Mouse (Mus musculus): ENCODE data around the gene Lrtm1. TPM values are rescaled to one million over a fixed set of nuclear protein-coding genes. Genes with fewer than 3 reads are reported as not detected.

The Lrtm1 gene
- polyA plus RNA-seq, 1 experiment from 2014 or later = 0.19 TPM

DNA sequence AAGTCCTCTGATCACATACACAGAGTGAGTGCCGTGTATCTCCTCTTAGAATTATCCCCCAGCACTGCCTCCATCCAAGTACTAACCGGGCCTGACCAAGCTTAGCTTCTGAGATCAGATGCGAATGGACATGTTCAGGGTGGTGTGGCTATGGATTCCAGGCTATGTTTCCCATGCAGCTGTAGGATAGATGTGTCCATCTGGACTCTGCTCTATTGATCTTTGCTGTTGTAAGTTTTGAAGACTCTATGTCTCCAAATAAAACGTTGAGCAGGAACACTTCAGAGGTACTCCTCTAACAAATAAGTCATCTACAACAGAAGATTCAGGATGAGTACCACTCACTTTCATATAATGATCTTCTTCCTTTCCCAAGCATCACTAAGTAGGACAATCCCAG, 8.4 kb upstream of the Lrtm1 start:
- Histone ChIP-seq H3K9ac (ENCODE audit: low read depth, low read length) (no peak overlapping the region), H3K36me3 (ENCODE audit: control insufficient read depth, insufficient read depth) (no peaks in the 10 kb centered on the region), H3K4me1 (ENCODE audit: control insufficient read depth, low read depth, low read length) (no peaks in the 10 kb centered on the region; the same call in 1 of the 2 replicates), H3K27me3 (ENCODE audit: control insufficient read depth, insufficient read depth, low read depth, low read length) (no peaks in the 10 kb centered on the region), H3K4me3 (ENCODE audit: low read depth, low read length) (no peak overlapping the region), H3K9me3 (replicated peaks; ENCODE audit: control insufficient read depth, low read length) (no peaks in the 10 kb centered on the region), H3K4me2 (ENCODE audit: low read depth, low read length) (no peak overlapping the region), H3K27ac (ENCODE audit: low read length) (no peak overlapping the region)
- no peak for ATAC-seq (ENCODE audit: low read depth)
- 50% methylated on average over 4 of the region's 4 CpGs for whole genome bisulfite sequencing (ENCODE audit: insufficient replicate concordance)

- no peak for ATAC-seq (ENCODE audit: low read depth)
- Histone ChIP-seq H3K4me2 (ENCODE audit: low read depth, low read length) (no peak overlapping the region), H3K27ac (ENCODE audit: low read length) (no peak overlapping the region), H3K27me3 (ENCODE audit: control insufficient read depth, insufficient read depth, low read depth, low read length) (no peaks in the 10 kb centered on the region), H3K4me1 (ENCODE audit: control insufficient read depth, low read depth, low read length) (no peaks in the 10 kb centered on the region; the same call in 1 of the 2 replicates), H3K36me3 (ENCODE audit: control insufficient read depth, insufficient read depth) (no peaks in the 10 kb centered on the region), H3K9me3 (replicated peaks; ENCODE audit: control insufficient read depth, low read length) (no peaks in the 10 kb centered on the region), H3K4me3 (ENCODE audit: low read depth, low read length) (no peak overlapping the region), H3K9ac (ENCODE audit: low read depth, low read length) (no peak overlapping the region)
- 65% methylated on average over 3 of the region's 3 CpGs for WGBS (ENCODE audit: insufficient replicate concordance)
Measured at GRCm38 (mm10) chr14:29013161-29013560, 4.8 kb upstream of the Lrtm1 start.

DNA sequence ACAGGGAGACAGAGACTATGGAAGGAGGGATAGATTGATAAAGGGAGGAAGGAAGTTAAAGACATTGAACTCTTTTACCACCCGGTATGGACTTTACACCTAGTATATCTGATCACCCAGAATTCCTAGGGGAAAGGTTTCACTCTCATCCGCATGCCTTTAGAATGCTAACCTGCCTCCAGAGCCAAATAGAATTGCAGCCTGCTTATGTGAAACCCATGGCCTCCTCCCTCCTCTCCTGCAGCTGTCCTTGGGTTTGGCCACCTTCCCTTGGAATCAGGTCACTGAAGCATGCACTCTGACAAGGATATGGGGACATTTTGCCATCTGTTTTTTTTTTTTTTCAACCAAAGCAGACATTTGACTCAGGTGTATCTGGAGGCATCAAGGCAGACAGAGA, 3.3 kb upstream of the Lrtm1 start:
- Histone ChIP-seq H3K27ac (ENCODE audit: low read length) (no peak overlapping the region), H3K4me2 (ENCODE audit: low read depth, low read length) (no peak overlapping the region), H3K9ac (ENCODE audit: low read depth, low read length) (no peak overlapping the region), H3K36me3 (ENCODE audit: control insufficient read depth, insufficient read depth) (no peaks in the 10 kb centered on the region), H3K4me1 (ENCODE audit: control insufficient read depth, low read depth, low read length) (no peaks in the 10 kb centered on the region), H3K9me3 (replicated peaks; ENCODE audit: control insufficient read depth, low read length) (no peaks in the 10 kb centered on the region), H3K27me3 (ENCODE audit: control insufficient read depth, insufficient read depth, low read depth, low read length) (no peaks in the 10 kb centered on the region), H3K4me3 (ENCODE audit: low read depth, low read length) (no peak overlapping the region)
- WGBS (ENCODE audit: insufficient replicate concordance) = 48% methylated on average over 2 of the region's 2 CpGs
- ATAC-seq (ENCODE audit: low read depth) = no peak

DNA sequence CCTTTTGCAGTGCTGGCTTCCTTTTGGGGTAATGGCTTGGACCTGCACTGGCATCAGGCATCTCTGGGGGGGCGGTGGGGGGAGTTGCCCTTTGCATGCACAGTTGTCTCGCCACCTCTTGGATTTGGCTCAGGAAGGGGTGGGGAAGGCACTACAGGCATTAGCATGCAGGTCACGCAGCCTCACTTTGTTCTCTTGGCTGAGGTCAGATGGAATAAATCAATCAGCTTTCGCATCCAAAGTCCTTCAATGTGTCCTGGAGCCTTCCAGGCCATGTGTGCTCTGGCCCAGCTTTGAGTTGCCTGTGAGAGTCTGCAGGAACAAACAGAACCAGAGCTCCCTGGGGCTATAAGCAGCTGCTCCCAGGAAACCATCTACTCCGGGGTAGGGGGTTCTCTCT, 2.1 kb upstream of the Lrtm1 start:
- 38% methylated on average over 5 of the region's 5 CpGs for WGBS (ENCODE audit: insufficient replicate concordance)
- 0 out of 2 replicates have a peak overlapping the region, but pooled peaks have one; percentile 33 for H3K27ac ChIP-seq (ENCODE audit: low read length)

DNA sequence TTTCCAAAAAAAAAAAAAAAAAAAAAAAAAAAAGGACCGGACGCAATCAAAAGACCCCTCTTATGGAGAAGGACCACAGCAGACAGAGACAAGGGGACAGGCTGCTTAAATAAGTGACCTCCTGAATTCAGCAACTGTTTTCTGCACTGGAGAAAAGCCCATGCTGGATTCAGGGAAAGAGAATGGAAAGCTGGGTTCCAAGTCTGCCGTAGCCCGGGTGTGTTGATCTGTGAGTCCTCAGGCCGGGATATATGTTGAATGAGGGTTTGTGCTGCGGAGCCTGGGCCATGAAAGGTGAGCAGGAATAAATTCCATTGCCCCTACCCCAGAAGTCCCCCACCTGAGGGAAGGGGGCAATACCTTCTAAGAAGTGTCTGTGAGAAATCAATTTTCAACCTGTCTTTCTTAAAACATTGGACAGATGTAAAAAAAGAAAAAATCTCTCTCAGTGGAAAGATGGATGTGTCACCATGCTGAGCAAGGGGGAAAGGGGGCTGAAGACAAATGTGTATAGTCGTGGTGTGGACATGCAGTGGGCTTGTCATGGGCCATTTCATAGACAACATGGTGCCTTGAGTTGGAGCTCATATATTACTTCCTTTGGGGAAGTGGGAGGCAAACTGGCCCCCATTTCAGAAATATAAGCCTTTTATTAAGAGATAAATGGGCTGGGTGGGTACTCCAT, 450 bp downstream of the Lrtm1 start:
- WGBS (ENCODE audit: insufficient replicate concordance) = 47% methylated on average over 7 of the region's 7 CpGs
- H3K36me3 ChIP-seq (ENCODE audit: control insufficient read depth, insufficient read depth) = no peaks in the 10 kb centered on the region
- no peak overlapping the region for H3K27ac ChIP-seq (ENCODE audit: low read length)
- no peak overlapping the region for H3K4me2 ChIP-seq (ENCODE audit: low read depth, low read length)
- H3K9me3 ChIP-seq (replicated peaks; ENCODE audit: control insufficient read depth, low read length) = no peaks in the 10 kb centered on the region
- no peaks in the 10 kb centered on the region for H3K27me3 ChIP-seq (ENCODE audit: control insufficient read depth, insufficient read depth, low read depth, low read length)
- no peak for ATAC-seq (ENCODE audit: low read depth)
- no peak overlapping the region for H3K4me3 ChIP-seq (ENCODE audit: low read depth, low read length)
- H3K4me1 ChIP-seq (ENCODE audit: control insufficient read depth, low read depth, low read length) = no peaks in the 10 kb centered on the region
- no peak overlapping the region for H3K9ac ChIP-seq (ENCODE audit: low read depth, low read length)

More for the DNA sequence above, 2.1 kb upstream of the Lrtm1 start:
- H3K36me3 ChIP-seq (ENCODE audit: control insufficient read depth, insufficient read depth) = no peaks in the 10 kb centered on the region
- no peak overlapping the region for H3K4me3 ChIP-seq (ENCODE audit: low read depth, low read length)
- H3K4me1 ChIP-seq (ENCODE audit: control insufficient read depth, low read depth, low read length) = no peaks in the 10 kb centered on the region
- H3K9ac ChIP-seq (ENCODE audit: low read depth, low read length) = no peak overlapping the region
- no peaks in the 10 kb centered on the region for H3K27me3 ChIP-seq (ENCODE audit: control insufficient read depth, insufficient read depth, low read depth, low read length)
- ATAC-seq (ENCODE audit: low read depth) = peak; percentile 78
- no peak overlapping the region for H3K4me2 ChIP-seq (ENCODE audit: low read depth, low read length)
- H3K9me3 ChIP-seq (replicated peaks; ENCODE audit: control insufficient read depth, low read length) = no peaks in the 10 kb centered on the region

DNA sequence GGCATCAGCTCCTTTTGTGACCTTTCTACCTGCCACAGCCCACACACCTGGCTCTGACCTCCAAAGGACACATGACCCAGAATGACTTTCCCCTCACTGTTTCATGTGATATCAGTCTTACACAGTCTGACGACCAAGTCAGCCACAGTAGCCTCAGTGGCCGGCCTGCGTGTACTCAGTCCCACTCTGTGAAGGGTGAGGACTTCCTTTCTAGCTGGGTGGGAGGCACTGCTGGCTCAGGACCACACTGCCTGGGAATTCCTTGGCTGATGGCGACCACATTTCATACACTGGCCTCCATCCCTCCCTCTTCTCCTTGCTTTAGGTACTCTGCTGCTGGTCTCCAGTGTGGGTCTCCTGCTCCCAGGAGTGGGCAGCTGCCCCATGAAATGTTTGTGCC, 3.3 kb downstream of the Lrtm1 start:
- H3K27ac ChIP-seq (ENCODE audit: low read length) = no peak overlapping the region
- no peaks in the 10 kb centered on the region for H3K36me3 ChIP-seq (ENCODE audit: control insufficient read depth, insufficient read depth)
- H3K4me1 ChIP-seq (ENCODE audit: control insufficient read depth, low read depth, low read length) = no peaks in the 10 kb centered on the region
- 59% methylated on average over 4 of the region's 4 CpGs for WGBS (ENCODE audit: insufficient replicate concordance)
- no peak overlapping the region for H3K9ac ChIP-seq (ENCODE audit: low read depth, low read length)
- no peak overlapping the region for H3K4me2 ChIP-seq (ENCODE audit: low read depth, low read length)
- H3K4me3 ChIP-seq (ENCODE audit: low read depth, low read length) = no peak overlapping the region
- no peaks in the 10 kb centered on the region for H3K9me3 ChIP-seq (replicated peaks; ENCODE audit: control insufficient read depth, low read length)
- no peak for ATAC-seq (ENCODE audit: low read depth)
- H3K27me3 ChIP-seq (ENCODE audit: control insufficient read depth, insufficient read depth, low read depth, low read length) = no peaks in the 10 kb centered on the region

DNA sequence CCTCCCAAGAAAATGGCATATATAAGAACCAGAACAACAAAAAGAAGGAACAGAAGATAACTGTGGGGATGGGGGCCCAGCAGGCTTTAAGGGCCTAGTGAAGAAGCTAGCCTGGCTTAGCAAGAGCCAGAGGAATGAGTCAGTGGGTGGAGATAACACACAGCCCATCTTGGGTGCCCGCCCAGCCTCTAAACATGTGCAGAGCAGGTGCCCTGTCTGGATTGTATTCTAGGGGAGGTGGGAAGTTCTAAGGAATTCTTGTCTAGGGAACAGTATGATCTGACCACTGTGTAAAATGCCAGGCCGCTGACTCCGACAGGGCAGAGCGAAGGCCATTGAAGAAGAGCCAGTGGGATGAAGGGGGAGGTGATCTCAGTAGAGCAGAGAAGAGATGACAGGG, 5.2 kb downstream of the Lrtm1 start:
- H3K9ac ChIP-seq (ENCODE audit: low read depth, low read length) = no peak overlapping the region
- H3K9me3 ChIP-seq (replicated peaks; ENCODE audit: control insufficient read depth, low read length) = no peaks in the 10 kb centered on the region
- ATAC-seq (ENCODE audit: low read depth) = no peak
- H3K36me3 ChIP-seq (ENCODE audit: control insufficient read depth, insufficient read depth) = no peaks in the 10 kb centered on the region
- no peak overlapping the region for H3K4me2 ChIP-seq (ENCODE audit: low read depth, low read length)
- no peaks in the 10 kb centered on the region for H3K4me1 ChIP-seq (ENCODE audit: control insufficient read depth, low read depth, low read length)
- no peak overlapping the region for H3K4me3 ChIP-seq (ENCODE audit: low read depth, low read length)
- no peaks in the 10 kb centered on the region for H3K27me3 ChIP-seq (ENCODE audit: control insufficient read depth, insufficient read depth, low read depth, low read length)
- WGBS (ENCODE audit: insufficient replicate concordance) = 70% methylated on average over 4 of the region's 4 CpGs
- no peak overlapping the region for H3K27ac ChIP-seq (ENCODE audit: low read length)

DNA sequence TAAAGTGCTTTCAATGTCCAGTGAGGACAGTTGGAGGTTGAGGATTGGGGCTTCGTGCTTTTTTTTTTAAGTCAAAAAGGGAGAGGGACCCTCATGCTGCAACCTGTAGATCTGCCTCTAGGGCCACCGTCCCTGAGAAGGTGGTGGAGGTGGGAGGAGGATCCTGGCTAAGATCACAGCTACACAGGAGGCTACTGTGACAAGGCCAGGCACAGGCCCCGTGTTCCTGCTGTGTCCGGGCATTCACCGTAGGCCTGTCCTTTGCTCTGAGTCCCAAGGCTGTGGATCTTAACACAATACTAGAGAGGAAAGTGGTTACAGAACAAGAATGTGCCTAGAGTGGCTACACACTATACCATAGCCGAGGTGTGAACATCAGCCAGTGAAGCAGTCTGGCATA, 7.3 kb downstream of the Lrtm1 start:
- Histone ChIP-seq H3K9ac (ENCODE audit: low read depth, low read length) (no peak overlapping the region), H3K4me3 (ENCODE audit: low read depth, low read length) (no peak overlapping the region), H3K9me3 (replicated peaks; ENCODE audit: control insufficient read depth, low read length) (no peaks in the 10 kb centered on the region), H3K27ac (ENCODE audit: low read length) (no peak overlapping the region), H3K4me1 (ENCODE audit: control insufficient read depth, low read depth, low read length) (no peaks in the 10 kb centered on the region), H3K4me2 (ENCODE audit: low read depth, low read length) (no peak overlapping the region), H3K27me3 (ENCODE audit: control insufficient read depth, insufficient read depth, low read depth, low read length) (no peaks in the 10 kb centered on the region), H3K36me3 (ENCODE audit: control insufficient read depth, insufficient read depth) (no peaks in the 10 kb centered on the region)
- WGBS (ENCODE audit: insufficient replicate concordance) = 56% methylated on average over 6 of the region's 6 CpGs
- no peak for ATAC-seq (ENCODE audit: low read depth)

DNA sequence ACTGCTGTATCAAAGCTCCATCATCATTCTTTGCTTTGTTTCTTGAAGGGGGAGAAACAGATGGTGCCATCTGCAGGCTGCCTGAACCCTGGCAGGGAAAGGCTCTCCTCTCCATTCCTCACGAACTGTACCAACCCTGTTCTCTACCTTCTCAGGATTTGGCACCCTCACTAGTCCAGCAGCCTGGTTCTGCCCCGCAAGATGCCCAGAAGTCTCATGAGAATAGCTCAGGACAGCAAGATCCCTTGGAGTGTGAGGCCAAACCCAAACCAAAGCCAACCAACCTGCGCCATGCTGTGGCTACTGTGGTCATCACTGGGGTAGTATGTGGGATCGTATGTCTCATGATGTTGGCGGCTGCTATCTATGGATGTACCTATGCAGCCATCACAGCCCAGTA, 9.3 kb downstream of the Lrtm1 start:
- no peak overlapping the region for H3K4me2 ChIP-seq (ENCODE audit: low read depth, low read length)
- no peak overlapping the region for H3K27ac ChIP-seq (ENCODE audit: low read length)
- no peak overlapping the region for H3K9ac ChIP-seq (ENCODE audit: low read depth, low read length)
- no peaks in the 10 kb centered on the region for H3K27me3 ChIP-seq (ENCODE audit: control insufficient read depth, insufficient read depth, low read depth, low read length)
- ATAC-seq (ENCODE audit: low read depth) = no peak
- WGBS (ENCODE audit: insufficient replicate concordance) = 57% methylated on average over 5 of the region's 5 CpGs
- H3K36me3 ChIP-seq (ENCODE audit: control insufficient read depth, insufficient read depth) = no peaks in the 10 kb centered on the region
- no peaks in the 10 kb centered on the region for H3K4me1 ChIP-seq (ENCODE audit: control insufficient read depth, low read depth, low read length)
- no peaks in the 10 kb centered on the region for H3K9me3 ChIP-seq (replicated peaks; ENCODE audit: control insufficient read depth, low read length)
- H3K4me3 ChIP-seq (ENCODE audit: low read depth, low read length) = no peak overlapping the region

Data from liver, embryonic 16.5 days (tissue).